Mouse (Mus musculus) ZHBTc4 (cell line): ENCODE measurements at regions not wholly inside any gene's neighbourhood (a gene's known extent, or its start where the extent isn't known, plus 50 kb on each side); places are given as distances from the start of the nearest gene placed in this dataset.

Source experiments
- DNase-seq: peaks from one replicate; pipeline ENCODE4 v3.0.0-alpha.2; 2011; ENCODE audit warnings: low read depth, low spot score

DNA sequence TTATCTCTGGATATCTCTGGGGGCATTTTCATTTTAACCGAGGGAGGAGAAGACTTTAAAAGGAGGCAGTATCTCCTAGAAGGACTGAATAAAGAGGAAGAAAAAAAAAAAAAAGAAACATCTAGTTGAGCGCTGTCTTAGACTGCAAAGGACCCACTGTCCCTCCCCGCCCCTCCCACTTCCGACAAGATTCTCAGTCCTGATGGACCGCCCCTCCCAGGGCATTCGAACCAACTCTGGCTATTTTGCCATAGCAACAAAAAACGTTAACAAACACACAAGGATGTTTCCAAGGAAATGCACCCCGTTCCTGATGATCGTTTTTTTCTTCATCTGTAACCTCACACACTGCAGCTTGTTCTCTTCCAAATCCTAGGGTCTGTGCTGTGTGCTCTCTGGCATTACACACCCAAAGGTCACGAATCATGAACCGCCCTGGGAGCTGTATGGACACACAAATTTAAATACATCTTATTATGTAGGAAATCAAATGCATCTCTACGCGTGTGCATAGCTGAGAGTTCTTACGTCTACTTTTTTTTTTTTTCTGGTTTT, 75.8 kb downstream of the Rnd3 start:
- peak; percentile 73 for DNase-seq

DNA sequence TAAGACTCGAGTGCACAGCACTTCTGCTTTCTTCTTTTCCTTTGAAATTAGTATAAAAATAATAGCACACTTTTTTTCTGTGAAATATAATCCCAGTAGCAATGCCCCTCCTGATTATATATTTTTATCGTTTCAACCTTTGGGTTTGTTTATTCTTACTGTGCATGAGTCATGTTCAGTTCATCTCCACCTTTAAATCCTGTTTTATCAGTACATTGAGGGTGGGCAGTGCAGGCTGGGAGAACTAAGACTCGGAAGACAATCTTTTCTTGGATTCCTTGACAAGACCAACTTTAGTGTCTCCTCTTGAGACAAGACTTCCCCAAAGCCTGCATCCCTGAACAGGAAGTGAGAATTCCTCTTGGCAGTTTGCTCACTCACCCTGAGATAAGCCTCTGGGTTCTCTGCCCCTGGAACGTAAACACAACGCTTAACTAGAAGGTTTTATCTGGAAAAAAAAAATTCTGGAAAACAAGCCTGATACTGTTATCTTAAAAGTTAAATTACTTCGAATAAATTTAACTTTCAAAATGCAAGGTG, 76.5 kb downstream of the Rnd3 start:
- DNase-seq: peak; percentile 35

DNA sequence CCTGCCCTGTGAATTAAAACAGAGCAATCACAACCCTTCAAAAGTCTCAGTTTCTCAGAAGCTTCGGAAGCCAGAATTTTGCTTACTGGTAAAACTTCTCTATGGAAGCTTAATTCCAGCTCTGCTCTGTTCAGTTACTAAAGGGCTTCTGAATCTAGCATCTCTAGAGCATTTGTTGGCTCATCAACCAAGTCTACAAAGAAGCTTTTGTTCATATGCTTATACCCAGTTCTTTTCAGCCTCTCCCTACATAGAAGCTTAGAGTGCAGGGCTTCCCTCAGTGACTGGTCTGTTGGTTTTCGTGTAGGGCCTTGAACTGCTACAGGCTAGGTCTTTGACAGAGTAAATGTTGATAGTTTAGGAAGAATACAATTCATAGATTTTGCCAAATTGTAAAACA, 78.0 kb downstream of the Rnd3 start:
- DNase-seq: no peak

DNA sequence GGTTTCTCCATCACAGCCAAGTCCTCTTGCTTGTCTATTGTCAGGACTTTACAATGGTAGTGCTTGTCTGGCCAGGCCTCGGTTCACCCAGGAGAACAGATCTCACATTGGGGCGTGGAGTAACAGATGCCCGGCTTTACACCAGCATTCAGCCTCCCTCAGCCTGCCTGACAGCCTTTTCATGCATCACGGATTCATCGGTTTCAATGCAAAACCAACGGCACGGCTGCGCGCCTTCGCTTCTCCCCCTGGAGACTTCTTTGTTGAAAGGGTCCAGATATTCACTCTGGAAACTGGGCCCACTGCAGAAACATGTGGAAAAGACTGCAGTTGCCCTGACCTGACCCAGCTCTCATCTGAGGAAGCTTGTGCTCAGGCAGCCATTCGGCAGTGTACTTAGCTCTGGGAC, 82.5 kb downstream of the Rnd3 start:
- no peak for DNase-seq

DNA sequence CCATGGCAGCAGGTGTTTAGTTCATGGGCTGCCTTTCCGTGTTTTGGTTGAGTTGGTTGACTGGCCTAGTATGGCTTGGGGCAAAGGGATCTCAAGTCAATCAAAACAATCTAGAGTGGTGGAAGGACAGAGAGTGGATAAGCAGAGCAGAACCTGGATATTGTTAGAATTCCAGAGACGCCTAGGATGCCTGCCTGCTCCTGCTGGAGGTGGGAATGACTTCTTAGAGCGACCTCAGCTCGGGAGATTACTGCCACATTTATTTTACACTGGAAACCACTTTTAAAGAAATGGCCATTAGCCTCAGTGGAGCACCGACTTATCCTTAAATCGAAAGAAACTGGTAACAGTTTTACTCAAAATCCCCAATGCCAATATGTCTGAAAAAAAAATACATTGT, 83.1 kb downstream of the Rnd3 start:
- DNase-seq: no peak

DNA sequence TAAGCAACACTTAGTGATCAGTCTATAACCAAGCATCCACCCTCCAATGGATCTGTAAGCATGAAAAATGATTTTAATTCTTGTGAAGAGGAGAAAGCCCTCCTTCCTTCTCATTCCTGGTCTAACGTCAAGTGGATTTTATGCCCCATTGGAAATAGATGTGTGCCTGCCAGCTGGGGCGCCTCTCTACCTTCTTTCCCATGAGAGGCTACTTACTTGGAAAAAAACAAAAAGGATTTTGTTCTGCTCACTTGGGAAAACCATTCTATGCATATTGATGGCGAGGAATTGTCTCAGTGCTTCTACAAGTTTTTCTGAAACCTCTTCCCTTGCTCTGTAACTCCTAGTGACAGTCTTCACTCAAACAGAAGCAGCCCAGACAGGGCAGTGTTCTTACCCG, 84.1 kb downstream of the Rnd3 start:
- DNase-seq: no peak

DNA sequence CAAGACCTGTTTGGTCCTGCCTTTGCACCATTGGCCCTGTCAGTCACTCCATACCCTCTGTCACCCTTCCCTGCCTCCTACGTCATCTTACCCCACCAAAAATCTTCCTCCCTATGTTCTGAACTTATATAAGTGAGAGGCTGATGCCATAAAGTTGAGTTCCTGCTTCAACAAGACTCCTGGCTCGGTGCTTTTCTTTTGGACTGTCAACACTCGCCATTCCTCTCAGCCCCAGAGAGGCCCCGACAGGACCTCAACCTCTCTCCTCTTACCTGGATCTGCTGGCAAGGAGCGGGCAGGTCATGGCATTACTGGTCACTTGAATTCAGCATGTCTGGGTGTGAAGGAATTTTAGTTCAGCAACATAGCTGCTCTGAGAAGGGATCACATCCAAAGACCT, 86.9 kb downstream of the Rnd3 start:
- no peak for DNase-seq

DNA sequence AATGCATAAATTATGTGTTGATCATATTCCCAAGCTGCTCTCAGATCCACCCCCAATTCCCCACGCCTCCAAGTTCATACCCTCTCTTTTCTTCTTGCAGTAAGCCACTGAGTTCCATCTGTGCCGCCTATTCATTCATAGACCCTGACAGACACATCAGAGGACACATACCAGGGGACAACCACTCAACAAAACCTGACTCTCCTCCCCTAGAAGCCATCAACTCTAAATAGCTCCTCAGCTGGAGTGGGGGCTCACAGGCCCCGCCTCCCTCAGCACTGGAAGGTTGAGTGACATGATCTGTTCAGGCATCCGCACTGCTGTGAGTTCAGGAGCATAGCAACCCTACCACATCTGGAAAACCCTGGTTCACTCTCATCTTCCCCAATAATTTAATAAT, 90.8 kb downstream of the Rnd3 start:
- DNase-seq: no peak

DNA sequence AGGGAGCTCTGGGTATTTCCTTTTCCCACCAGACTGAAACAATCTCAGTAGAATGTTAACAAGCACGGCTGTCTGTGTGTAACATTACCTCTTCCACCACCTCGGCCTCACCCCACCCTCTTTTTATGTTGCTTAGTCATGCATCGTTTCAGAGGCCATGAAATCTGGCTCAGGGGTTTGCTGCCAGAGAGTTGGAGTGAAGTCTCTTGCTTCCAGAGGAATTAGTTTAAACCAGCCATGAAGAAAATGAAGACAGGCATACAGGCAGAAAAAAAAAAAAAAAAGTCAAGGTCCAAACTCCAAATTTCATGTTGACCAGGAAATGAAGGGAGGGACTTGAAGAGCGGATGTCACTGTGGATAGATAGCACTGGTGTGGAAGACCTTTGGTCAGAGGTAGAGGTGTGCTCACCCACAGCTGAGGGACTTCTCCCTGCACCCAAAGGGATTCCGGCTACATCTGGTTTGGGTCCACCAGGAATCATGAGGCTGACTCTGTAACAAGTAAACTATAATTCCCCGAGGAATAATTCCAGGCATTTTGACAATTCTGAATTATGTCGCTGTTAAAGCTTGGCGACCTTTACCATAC, 92.7 kb downstream of the Rnd3 start:
- no peak for DNase-seq

DNA sequence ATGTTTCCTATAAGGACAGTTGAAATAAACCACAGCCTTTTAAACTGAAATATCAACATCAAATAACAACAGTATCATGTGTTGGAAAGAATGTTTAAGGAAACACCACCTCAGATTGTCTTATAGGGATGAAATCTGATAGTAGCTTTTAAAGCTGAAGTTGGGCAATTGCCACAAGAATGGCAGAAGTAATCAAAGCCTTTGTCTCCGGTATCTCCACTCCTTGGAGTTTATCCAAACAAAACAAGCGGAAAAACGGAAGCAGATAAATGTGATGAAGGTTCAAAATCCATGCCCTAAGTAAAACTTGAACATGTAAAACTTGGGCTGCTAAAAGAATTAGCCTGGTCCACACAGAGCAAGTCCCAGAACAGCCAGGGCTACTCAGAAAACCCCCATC, 93.6 kb downstream of the Rnd3 start:
- no peak for DNase-seq

DNA sequence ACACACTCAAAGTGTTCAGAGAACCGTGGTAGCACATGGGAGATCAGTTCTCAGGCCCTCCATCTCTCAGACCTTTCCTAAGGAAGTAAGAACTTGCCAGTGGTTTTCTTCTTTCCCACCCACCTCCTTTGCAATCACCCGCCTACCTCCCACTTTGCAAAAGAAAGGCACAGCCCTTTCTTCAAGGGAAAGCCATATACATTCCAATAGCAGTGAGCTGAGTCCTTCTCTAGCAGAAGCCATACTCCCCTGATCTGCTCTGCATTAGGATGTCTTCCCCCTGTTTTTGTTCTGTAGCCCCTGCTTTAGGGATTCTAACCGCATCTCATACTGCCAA, 99.1 kb downstream of the Rnd3 start:
- DNase-seq: peak; percentile 88

DNA sequence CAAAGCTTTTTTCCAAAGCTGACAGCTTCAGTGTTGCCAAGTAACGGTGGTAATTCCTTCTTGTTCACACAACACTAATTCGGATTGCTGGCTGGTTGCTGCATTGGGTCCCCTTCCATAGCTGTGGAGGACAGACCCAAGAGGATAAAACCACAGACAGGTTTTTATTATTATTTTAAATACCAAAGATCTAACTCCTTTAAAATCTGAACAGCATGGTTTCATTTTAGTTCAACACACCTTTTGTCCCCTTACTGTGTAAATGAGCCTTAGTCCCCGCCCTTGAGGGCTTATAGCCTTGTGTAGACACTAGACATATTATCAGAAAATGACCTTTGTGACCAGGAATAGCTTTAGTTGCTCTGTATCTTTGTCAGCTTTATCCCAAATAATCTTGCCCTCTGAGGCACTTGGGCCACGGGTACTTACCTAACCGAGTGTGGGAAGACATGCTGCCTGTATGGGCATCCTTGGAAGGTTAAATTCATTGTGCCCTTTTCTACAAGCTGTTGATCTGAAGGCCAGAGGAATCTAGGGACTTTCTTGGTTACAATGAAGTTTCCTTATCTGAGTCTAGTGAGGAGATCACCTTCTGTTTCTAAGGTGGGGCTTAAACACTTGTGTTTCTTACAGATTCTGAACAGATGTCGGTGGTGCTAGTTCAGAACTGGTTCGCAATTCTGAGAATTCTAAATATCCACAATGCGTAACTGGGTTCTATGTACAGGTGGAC, 99.6 kb downstream of the Rnd3 start:
- DNase-seq: peak; percentile 70

DNA sequence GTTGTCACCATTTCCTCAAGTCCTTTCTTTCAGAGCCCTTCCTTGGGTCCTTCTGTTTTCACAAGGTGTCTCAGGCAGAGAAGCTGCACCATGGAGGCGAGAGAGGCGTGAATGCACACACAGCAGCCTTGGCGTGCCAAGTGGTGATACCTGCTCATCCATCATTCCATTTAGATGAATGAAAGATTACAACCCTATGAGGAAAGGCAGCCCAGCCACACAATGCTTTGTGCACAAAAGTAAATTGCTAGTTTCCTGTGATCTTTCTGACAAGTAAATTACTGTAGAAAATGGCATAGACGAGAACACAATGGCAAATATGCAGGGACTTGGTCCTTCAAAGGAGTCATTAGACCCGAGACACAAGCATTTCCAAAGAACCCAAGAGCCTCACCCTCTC, 101.4 kb downstream of the Rnd3 start:
- DNase-seq: no peak

DNA sequence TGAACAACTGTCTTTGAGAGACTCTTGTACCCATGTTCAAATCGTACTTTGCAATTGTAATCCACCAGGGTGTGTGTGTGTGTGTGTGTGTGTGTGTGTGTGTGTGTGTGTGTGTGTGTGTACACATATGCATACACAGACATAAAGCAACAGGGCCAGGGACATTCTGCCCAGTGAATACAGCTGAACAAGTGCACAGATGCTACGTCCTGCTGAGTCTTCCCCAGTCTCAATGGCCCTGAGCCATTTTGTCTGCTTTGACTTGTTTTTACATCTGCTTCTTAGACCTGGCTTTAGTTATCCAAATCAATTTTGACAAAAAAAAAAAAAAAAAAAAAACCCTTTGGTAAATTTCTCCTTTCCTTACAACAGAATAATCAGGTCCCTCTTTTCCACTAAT, 103.3 kb downstream of the Rnd3 start:
- DNase-seq: no peak

DNA sequence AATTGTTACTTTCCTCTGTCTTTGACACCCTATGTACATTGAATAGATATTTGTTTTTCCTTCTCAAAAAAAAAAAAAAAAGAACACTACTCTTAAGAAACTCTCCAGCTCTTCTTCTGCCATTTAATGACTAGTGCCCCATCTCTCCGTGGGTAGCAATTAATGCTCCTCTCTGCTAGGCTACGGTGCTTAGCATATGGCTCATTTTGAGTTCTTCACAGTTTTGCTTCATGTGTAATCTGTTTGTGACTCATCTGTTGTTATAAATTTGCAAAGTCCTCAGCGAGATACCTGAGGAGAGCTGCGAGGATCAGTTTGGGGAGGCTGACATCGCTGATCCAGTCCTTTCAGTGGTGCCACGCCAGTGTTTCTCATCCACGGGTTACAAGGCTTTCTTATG, 107.8 kb downstream of the Rnd3 start:
- no peak for DNase-seq

DNA sequence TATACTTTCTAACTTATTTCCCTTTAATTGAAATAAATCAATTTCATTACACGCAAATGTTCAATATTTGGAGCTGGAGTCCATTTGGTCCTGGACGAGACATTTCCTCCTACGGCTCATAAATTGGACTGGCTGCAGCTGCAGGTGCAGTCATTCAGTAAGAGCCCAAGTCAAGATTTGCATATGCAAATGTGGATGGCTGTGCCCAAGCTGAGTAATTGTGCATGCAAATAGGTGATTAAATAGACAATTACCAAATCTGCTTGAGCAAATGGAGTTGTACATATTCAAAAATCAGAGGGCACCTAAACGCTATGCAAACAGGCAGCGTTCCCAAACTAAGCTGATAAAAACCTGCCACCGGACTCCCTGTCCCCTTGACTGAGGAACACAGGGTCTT, 110.2 kb downstream of the Rnd3 start:
- peak; percentile 43 for DNase-seq

DNA sequence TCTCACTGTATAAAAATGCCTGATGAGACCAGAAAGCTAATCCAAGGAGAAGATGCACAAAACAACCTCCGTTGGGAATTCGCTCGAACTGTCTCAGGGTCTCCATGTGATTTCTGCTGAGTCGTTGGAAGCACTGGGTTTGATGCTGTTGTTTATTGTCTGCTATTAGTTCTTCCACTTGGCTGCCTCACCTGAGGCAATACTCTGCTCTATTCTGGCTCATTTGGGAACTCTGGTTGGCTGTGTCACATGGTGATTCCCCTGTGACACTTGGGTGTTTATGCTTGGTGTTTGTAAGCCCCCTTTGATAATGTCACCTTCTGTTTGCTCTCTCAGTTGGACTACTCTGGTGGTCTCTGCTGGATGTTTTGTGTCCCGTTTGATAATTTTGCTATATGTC, 111.9 kb downstream of the Rnd3 start:
- DNase-seq: no peak

DNA sequence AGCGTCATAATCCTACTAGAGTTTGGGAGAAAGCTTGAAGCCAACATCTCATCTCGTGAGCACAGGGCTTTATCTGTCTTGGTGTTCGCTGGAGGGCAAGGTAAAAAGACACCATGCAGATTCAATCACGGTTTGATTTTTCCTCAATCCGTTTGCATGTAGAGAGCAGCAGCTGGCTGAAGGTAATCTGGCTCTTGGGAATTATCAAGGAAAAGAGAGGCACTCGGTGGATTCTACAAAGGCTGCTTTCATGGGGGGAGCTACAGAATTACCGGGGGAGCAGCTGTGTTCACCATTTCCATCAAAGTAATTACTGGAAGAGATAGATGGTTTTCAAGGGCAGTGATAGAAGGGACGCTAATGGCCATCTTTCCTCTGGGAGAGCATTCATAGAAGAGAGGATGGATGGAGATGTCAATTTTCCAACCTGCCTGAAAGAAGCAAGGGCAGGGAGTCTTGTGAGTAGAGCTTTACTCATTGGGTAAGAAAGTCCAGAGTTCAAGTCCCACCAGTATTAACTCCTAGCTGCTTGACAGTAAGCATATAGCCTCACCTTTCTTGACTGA, 112.6 kb downstream of the Rnd3 start:
- no peak for DNase-seq

DNA sequence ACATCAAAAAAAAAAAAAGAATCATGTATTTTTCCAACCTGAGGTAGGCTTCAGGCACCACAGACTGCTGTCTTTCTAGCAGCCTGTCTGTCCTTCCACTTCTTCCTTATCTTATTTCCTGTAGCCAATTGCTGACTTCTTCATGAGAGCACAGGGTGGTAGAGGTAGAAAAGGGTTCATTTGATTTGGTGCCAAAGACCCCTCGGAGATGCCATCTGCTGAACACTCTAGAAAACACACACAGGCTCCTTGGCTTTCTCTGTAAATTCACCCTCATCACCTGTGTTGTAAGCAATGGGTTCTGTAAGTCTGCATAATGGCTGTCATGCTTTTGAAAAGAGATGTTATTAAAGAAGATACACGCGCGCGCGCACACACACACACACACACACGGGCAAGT, 115.0 kb downstream of the Rnd3 start:
- DNase-seq: no peak

DNA sequence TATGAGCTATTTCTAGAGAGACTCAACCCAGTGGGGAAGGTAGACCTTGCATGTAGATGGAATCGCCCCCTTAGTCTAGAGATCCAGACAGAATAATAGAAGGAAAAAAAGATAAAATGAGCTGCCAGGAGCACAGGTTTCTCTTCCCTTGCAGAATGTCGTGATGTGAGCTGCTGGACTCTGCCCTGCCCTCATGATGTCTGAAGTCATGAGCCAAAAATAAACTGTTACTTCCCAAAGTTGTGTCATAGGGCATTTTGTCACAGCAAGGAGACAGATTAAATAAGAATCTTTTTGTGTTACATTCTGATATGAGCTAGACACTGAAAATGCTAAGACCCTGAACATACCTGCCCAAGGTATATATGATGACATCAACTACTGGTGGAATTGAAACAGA, 126.4 kb downstream of the Rnd3 start:
- DNase-seq: no peak

DNA sequence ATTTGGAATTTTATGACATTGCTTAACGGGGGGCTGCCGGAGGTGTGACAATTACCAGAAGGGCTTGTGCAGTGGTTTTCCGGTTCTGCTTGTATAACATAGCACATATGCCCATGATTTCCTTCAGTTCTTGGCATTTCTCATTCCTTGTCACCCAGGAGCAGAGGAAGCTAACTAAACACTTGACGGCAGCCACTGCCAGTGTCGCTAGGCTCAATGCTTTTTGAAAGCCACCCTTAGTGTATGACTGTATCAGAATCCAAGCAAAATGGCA, 132.8 kb downstream of the Rnd3 start:
- no peak for DNase-seq

DNA sequence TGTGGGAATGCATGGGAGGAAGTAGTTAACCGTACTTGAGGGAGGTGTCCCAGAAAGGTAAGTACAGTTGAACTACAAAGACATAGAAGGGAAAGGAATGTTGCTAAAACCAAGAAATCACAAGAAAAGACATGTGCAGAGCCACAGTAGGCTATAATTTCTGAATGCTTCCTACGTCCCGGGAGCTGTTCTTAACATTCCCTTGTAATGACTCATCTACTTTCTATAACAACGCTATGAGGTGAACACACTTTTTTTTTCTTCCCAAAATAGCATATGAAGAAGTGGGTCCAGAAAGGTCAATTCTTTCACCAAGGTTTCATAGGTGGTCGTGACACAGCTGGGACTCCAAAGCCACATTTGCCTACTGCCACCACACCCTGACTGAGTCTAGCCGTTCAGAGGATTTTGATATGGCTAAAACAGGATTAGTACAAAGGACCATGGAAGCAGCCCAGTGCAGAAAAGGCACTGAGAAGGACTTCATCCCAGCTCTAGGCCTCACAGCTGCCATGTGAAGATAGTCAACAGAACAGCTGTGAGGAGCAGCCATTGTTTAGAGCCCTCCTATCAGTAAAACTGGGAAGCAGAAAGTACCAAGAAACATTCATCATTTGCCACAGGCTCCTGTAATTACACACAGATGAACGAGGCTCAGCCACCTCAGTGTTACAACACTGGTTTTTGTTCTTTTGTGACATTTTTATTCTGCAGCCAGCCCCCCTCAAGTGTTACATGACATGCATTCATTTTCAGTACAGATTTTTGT, 133.4 kb downstream of the Rnd3 start:
- no peak for DNase-seq

DNA sequence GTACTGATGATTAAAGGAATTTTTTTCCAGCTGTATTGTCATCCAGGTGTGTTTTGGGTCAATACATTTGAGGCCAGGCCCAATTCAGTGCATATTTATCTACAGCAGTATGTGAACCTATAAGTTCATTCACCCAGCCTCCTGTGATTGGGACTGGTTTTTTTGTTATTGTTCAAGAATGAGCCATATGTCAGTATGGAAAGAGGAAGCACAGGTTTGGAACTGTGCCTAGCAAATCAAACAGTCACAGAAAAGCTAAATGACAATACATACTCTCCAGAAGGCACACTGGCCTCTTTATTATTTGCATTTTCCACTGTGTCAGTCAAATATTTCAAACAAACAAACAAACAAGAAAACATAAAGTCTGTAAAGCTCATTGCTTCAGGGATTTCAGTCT, 134.7 kb downstream of the Rnd3 start:
- DNase-seq: no peak
